Mouse (Mus musculus): ENCODE results near the gene Agt. TPM values are rescaled to one million over a fixed set of nuclear protein-coding genes. Genes with fewer than 3 reads are reported as not detected.

Agt gene
- total and polyA plus RNA-seq, 3 experiments: not detected

DNA sequence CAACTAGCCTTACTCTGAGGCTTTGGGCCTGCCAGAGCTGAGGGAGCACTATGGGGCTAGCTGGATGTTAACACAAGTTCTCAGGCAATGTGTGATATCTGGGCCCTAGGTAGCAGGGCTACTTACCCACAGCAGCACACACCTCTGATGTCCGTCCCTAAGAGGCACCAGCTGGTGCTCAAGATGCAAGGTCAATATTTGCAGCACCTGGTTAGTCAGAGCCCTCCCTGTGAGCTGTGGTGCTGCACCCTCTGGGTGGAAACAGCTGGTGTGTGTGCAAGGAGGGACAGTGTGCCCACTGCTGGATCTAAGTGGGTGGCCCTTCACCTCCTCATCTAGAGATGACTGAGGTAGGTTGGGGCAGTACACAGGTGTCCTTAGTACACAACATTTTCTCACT, 7.2 kb upstream of the Agt start:
- Histone ChIP-seq H3K36me3 (replicated peaks in 1 of 2; ENCODE audit: control insufficient read depth in 1 of 2, insufficient read depth in 1 of 2, low read length in 1 of 2) (no peaks in the 10 kb centered on the region), H3K9ac (ENCODE audit: insufficient read depth, low read depth) (no peak overlapping the region), H3K27me3 (replicated peaks) (no peaks in the 10 kb centered on the region), H3K79me2 (replicated peaks; ENCODE audit: control insufficient read depth, extremely low read depth, insufficient read depth, poor library complexity, severe bottlenecking) (no peaks in the 10 kb centered on the region), H3K4me1 (ENCODE audit: control insufficient read depth in 1 of 2, insufficient read depth in 2 of 2) (peaks cover 8 to 20% of the 10 kb centered on the region in 2 experiments; a peak in 3 of 4 replicates), H3K4me2 (ENCODE audit: insufficient read depth, low read depth, poor library complexity, severe bottlenecking) (no peak overlapping the region), H3K27ac (ENCODE audit: insufficient read depth, low read depth) (no peak overlapping the region), H3K4me3 (replicated peaks in 1 of 3; ENCODE audit: low read depth in 2 of 3, low read length in 2 of 3, poor library complexity in 1 of 3) (no peak overlapping the region), H3K9me3 (replicated peaks; ENCODE audit: low read length) (peaks cover 3% of the 10 kb centered on the region)
- dilution Hi-C loops (cut with MboI; ENCODE audit: extremely low pct_ligation_motif_present, extremely low pct_unique_long_range_greater_than_20kb, low sequenced_read_pairs): no loop called here
- no peak for TF ChIP-seq ZKSCAN1 (IDR thresholded peaks at IDR 0.05; ENCODE audit: borderline replicate concordance, low read depth, low read length)
- TF ChIP-seq POLR2A (IDR thresholded peaks at IDR 0.05; ENCODE audit: low read depth, low read length): no peak
- no peak for TF ChIP-seq UBTF (IDR thresholded peaks at IDR 0.05; ENCODE audit: low read depth, low read length)
- no peak for TF ChIP-seq EP300 (IDR thresholded peaks at IDR 0.05; ENCODE audit: low read length)
- no peak for DNase-seq (ENCODE audit: extremely low read depth)
- in situ Hi-C loops (cut with MboI; ENCODE audit: low pct_ligation_motif_present, low pct_unique_long_range_greater_than_20kb, low sequenced_read_pairs): no loop called here

DNA sequence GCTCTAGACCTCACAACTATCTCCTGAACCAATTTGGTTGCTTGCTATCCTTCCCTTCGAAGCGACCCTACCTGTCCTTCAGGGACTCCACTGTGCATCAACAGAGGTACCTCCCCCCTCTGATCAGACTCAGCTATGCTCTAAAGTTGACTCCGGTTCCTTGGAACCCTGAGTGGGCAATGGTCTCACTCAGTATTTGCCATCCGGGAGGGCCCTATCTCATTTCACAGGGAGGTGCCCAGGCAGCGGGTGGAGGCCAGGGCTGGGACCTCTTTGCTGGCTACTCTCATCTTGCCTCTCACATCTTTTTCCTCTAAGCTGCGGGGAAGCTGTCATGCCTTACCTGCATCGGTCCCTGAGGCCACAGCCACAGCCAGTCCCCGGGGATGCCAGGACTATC, 6.3 kb upstream of the Agt start, which contains the start of gene Capn9:
Gene Capn9 (plus strand): TSS at position 301 of the 400 bp plus-strand sequence.
- H3K79me2 ChIP-seq (replicated peaks; ENCODE audit: control insufficient read depth, extremely low read depth, insufficient read depth, poor library complexity, severe bottlenecking): no peaks in the 10 kb centered on the region
- no peak within 1 kb of the TSS for H3K9ac ChIP-seq (ENCODE audit: insufficient read depth, low read depth)
- dilution Hi-C loops (cut with MboI; ENCODE audit: extremely low pct_ligation_motif_present, extremely low pct_unique_long_range_greater_than_20kb, low sequenced_read_pairs) (no loop called here), in situ Hi-C loops (cut with MboI; ENCODE audit: low pct_ligation_motif_present, low pct_unique_long_range_greater_than_20kb, low sequenced_read_pairs) (no loop called here)
- H3K4me2 ChIP-seq (ENCODE audit: insufficient read depth, low read depth, poor library complexity, severe bottlenecking): no peak within 1 kb of the TSS
- peaks cover 10 to 28% of the 10 kb centered on the region in 2 experiments for H3K4me1 ChIP-seq (ENCODE audit: control insufficient read depth in 1 of 2, insufficient read depth in 2 of 2)
- no peak for DNase-seq (ENCODE audit: extremely low read depth)
- H3K4me3 ChIP-seq (replicated peaks in 1 of 3; ENCODE audit: low read depth in 2 of 3, low read length in 2 of 3, poor library complexity in 1 of 3): no peak within 1 kb of the TSS
- peaks cover 6% of the 10 kb centered on the region for H3K27me3 ChIP-seq (replicated peaks)
- H3K9me3 ChIP-seq (replicated peaks; ENCODE audit: low read length): peaks cover 3% of the 10 kb centered on the region
- no peaks in the 10 kb centered on the region for H3K36me3 ChIP-seq (replicated peaks in 1 of 2; ENCODE audit: control insufficient read depth in 1 of 2, insufficient read depth in 1 of 2, low read length in 1 of 2)
- no peak within 1 kb of the TSS for H3K27ac ChIP-seq (ENCODE audit: insufficient read depth, low read depth)
- TF ChIP-seq GABPA (IDR thresholded peaks at IDR 0.05; ENCODE audit: insufficient replicate concordance, low read depth, low read length) (no peak), NELFE (IDR thresholded peaks at IDR 0.05; ENCODE audit: low read depth, low read length) (no peak), ZNF384 (IDR thresholded peaks at IDR 0.05; ENCODE audit: low read depth, low read length) (no peak), IRF4 (IDR thresholded peaks at IDR 0.05; ENCODE audit: low read depth, low read length) (no peak), TCF12 (IDR thresholded peaks at IDR 0.05; ENCODE audit: low read depth, low read length) (no peak), UBTF (IDR thresholded peaks at IDR 0.05; ENCODE audit: low read depth, low read length) (no peak), NRF1 (IDR thresholded peaks at IDR 0.05; ENCODE audit: low read depth, low read length) (no peak), CHD1 (IDR thresholded peaks at IDR 0.05; ENCODE audit: low read depth, low read length) (no peak), MAFK (IDR thresholded peaks at IDR 0.05; ENCODE audit: insufficient replicate concordance, low read length) (no peak), POLR2A (IDR thresholded peaks at IDR 0.05; ENCODE audit: low read depth, low read length) (no peak), JUN (IDR thresholded peaks at IDR 0.05; ENCODE audit: insufficient read depth, low read depth, low read length) (no peak), EP300 (IDR thresholded peaks at IDR 0.05; ENCODE audit: low read length) (no peak), MXI1 (IDR thresholded peaks at IDR 0.05; ENCODE audit: low read depth, low read length) (no peak), ETS1 (conservative IDR thresholded peaks at IDR 0.05; ENCODE audit: low read depth, low read length) (no peak), MAX (IDR thresholded peaks at IDR 0.05; ENCODE audit: low read length) (no peak), POLR2AphosphoS2 (IDR thresholded peaks at IDR 0.05; ENCODE audit: low read depth, low read length) (no peak)

Data from CH12.LX (cell line).